Mouse (Mus musculus) neural tube, embryonic 13.5 days (tissue): Measurements from ENCODE around the gene Rhbdl3. TPM values are rescaled to one million over a fixed set of nuclear protein-coding genes. Genes with fewer than 3 reads are reported as not detected.

Experiments
- ATAC-seq: fragments of 200-750 bp; cut with Nextera tagmentation; 2 replicates; pipeline ENCODE4 v1.8.0; 2017; ENCODE audit warnings: low read depth, mild to moderate bottlenecking, moderate TSS enrichment, moderate library complexity
- H3K27ac ChIP-seq: fragments of 300-500 bp; sonication (generic); replicated peaks from 2 replicates; pipeline ENCODE4 v1.5.1; 2015; ENCODE audit warnings: moderate library complexity, mild to moderate bottlenecking, inconsistent platforms
- H3K27me3 ChIP-seq: fragments of 300-500 bp; sonication (generic); 2 replicates; pipeline ENCODE4 v1.6.1; 2015; ENCODE audit warnings: mild to moderate bottlenecking, inconsistent platforms
- H3K36me3 ChIP-seq: fragments of 300-500 bp; sonication (generic); 2 replicates; pipeline ENCODE4 v1.6.1; 2015; ENCODE audit warnings: mild to moderate bottlenecking, inconsistent platforms
- H3K4me1 ChIP-seq: fragments of 300-500 bp; sonication (generic); replicated peaks from 2 replicates; pipeline ENCODE4 v1.6.1; 2015; ENCODE audit warnings: inconsistent platforms
- H3K4me2 ChIP-seq: fragments of 300-500 bp; sonication (generic); 2 replicates; pipeline ENCODE4 v1.6.1; 2015; ENCODE audit warnings: inconsistent platforms, mild to moderate bottlenecking, moderate library complexity
- H3K4me3 ChIP-seq: fragments of 300-500 bp; sonication (generic); 2 replicates; pipeline ENCODE4 v1.5.1; 2015; ENCODE audit warnings: mild to moderate bottlenecking, inconsistent platforms
- H3K9ac ChIP-seq: fragments of 300-500 bp; sonication (generic); 2 replicates; pipeline ENCODE4 v1.6.1; 2015; ENCODE audit warnings: moderate library complexity, mild to moderate bottlenecking, inconsistent platforms
- H3K9me3 ChIP-seq: fragments of 300-500 bp; sonication (generic); 2 replicates; pipeline ENCODE4 v1.6.1; 2016; ENCODE audit warnings: inconsistent platforms
- WGBS: fragments of 180-500 bp; shearing (Covaris S2); methylation state at CpG from one replicate; pipeline ENCODE4 v1.1.7; 2015; 5-methylcytosine and 5-hydroxymethylcytosine counted together
- polyA plus RNA-seq: library from polyadenylated mRNA; unstranded; fragments of >200 nt; fragmentation: Nextera tagmentation; extraction: Ambion mirVana; gene quantifications from 2 replicates; pipeline ENCODE4 v1.2.1, GENCODE M21; 2015

Rhbdl3 gene
- 16.3 and 16.6 TPM in 2 replicates for polyA plus RNA-seq

DNA sequence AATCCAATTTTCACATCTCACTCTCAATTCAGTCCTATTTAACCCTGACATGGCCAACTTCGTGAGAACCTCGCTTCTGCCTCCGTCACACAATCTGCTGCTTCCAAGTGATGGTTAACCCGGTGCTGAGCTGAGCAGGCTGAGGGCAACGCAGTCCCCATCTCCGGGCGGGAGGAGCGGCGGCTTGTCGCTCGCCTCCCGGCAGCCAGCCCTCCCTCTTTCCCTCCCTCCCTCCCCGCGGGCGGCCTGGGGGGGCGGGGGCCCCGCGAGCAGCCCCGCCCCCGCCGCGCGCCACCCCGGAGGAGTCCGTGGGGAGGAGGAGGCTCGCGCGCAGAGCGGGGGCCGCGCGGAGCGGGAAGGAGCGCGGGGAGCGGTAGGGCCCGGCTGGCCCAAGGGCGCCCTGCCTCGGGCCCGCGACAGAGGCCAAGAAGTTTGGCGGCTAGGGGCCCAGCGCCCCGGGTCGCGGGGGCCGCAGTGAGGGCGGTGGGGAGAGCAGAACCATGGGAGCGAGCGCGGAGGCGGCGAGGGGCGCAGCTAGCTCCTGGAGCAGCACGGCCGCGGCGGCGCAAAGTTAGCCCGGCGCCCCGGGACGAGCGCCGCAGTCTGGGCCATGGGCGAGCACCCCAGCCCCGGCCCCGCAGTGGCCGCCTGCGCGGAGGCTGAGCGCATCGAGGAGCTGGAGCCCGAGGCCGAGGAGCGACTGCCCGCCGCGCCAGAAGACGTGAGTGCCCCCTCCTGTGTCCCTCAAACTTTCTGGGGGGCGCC is at the start of gene Rhbdl3:
Rhbdl3 (plus strand) TSS at position 362 of the 765 bp plus-strand sequence.
- peak; percentile 64 for ATAC-seq
- peak within 1 kb of the TSS; percentile 85 for H3K27ac ChIP-seq
- H3K9ac ChIP-seq, result peak within 1 kb of the TSS; percentile 85
- H3K9me3 ChIP-seq, result no peaks in the 10 kb centered on the region
- WGBS, result under 1% methylated on average over 78 of the region's 81 CpGs
- no peaks in the 10 kb centered on the region for H3K36me3 ChIP-seq
- H3K27me3 ChIP-seq, result peaks cover 7% of the 10 kb centered on the region; the same call in 1 of the 2 replicates
- peaks cover 43% of the 10 kb centered on the region for H3K4me1 ChIP-seq
- H3K4me2 ChIP-seq, result peak within 1 kb of the TSS; percentile 99
- peak within 1 kb of the TSS; percentile 84 for H3K4me3 ChIP-seq

DNA sequence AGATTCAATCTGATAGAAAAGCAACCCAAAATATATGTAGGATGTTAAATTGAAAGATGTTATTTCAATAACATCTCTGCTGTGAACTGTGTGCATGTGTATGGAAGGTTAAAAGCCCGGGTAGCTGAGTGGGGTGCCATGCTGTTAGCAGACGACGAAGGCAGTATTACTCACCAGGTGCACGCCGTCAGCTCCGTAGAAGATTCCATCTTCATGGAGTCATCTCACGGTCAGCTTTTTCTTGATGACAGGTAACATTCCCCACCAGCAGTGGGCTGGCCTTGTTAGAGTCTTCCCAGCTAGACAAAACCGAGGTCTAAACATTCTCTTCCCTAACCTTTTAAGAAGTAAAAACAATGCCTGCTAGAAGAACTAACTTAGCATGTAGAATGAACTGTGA is 36.6 kb upstream of the Rhbdl3 start:
- WGBS, result 92% methylated on average over 8 of the region's 8 CpGs
- Histone ChIP-seq H3K4me2 (no peak overlapping the region), H3K9ac (no peak overlapping the region), H3K4me3 (no peak overlapping the region), H3K36me3 (peaks cover 69% of the 10 kb centered on the region), H3K27ac (no peak overlapping the region), H3K27me3 (no peaks in the 10 kb centered on the region), H3K9me3 (no peaks in the 10 kb centered on the region), H3K4me1 (no peaks in the 10 kb centered on the region)
- no peak for ATAC-seq

DNA sequence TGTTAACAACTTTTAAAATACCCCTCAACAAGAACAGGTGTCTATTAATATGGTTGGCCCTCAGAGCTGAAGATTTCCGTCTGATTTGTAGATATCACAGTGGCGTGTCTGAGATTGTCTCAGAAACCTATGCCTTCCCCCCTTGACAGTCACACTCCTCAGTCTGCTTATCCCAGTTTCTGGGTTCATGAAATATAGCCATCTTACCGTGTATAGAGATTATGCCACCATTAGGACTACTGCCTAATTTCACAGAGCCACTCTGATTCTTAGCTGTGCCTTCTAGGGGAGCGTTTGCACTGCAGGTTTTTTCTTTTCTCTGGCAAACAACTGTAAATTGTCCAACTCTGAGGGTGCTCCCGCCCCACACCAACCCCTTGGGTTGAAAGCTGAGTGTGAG is 29.6 kb upstream of the Rhbdl3 start:
- ATAC-seq, result no peak
- H3K4me3 ChIP-seq, result no peak overlapping the region
- peaks cover 5% of the 10 kb centered on the region; the same call in 1 of the 2 replicates for H3K9me3 ChIP-seq
- no peak overlapping the region for H3K9ac ChIP-seq
- no peak overlapping the region for H3K4me2 ChIP-seq
- WGBS, result 81% methylated on average over 5 of the region's 5 CpGs
- no peak overlapping the region for H3K27ac ChIP-seq
- H3K27me3 ChIP-seq, result no peaks in the 10 kb centered on the region
- H3K36me3 ChIP-seq, result peaks cover 19% of the 10 kb centered on the region
- no peaks in the 10 kb centered on the region for H3K4me1 ChIP-seq

DNA sequence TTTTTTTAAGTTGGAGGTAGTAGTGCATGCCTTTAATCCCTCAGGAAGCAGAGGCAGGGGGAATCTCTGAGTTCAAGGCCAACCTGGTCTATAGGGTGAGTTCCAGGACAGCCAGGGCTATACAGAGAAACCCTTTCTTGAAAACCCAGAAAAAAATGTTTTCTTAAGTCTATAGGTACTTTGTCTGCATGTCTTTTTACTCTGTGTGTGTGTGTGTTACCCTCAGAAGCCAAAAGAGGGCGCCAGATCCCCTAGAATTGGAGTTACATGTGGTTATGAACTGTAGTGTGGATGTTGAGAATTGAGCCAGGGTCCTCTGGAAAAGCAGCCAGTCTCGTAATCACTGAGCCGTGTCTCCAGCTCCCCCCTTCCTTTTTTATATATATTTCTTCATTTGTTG is 25.7 kb upstream of the Rhbdl3 start:
- Histone ChIP-seq H3K36me3 (no peaks in the 10 kb centered on the region), H3K27me3 (no peaks in the 10 kb centered on the region), H3K4me3 (no peak overlapping the region), H3K9ac (no peak overlapping the region), H3K4me2 (no peak overlapping the region), H3K9me3 (peaks cover 5% of the 10 kb centered on the region; the same call in 1 of the 2 replicates), H3K27ac (no peak overlapping the region), H3K4me1 (no peaks in the 10 kb centered on the region)
- WGBS, result 65% methylated on average over 3 of the region's 3 CpGs
- no peak for ATAC-seq

DNA sequence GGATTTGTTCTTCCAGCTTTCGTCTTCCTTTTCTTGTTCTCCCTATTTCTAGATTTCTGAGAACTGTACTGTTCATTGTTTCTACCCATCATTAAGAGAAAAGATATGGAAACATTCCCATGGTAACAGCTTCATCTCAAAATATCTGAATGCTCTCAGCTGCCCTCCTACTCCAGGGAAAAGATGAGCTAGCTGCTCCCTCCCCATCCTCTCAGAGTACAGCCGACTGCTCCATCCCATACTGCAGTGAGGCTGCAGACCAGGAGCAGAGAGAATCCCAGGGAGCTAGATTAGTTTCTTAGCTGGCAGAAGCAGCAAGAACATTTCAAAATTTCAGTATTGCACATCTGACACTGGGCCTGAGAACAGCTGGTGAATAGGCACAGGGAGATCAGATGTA is 22.7 kb upstream of the Rhbdl3 start:
- peaks cover 5% of the 10 kb centered on the region; the same call in 1 of the 2 replicates for H3K9me3 ChIP-seq
- H3K27me3 ChIP-seq, result no peaks in the 10 kb centered on the region
- no peak overlapping the region for H3K9ac ChIP-seq
- ATAC-seq, result no peak
- no peak overlapping the region for H3K27ac ChIP-seq
- H3K36me3 ChIP-seq, result no peaks in the 10 kb centered on the region
- WGBS, result 78% methylated on average over 2 of the region's 2 CpGs
- no peaks in the 10 kb centered on the region for H3K4me1 ChIP-seq
- no peak overlapping the region for H3K4me2 ChIP-seq
- no peak overlapping the region for H3K4me3 ChIP-seq

DNA sequence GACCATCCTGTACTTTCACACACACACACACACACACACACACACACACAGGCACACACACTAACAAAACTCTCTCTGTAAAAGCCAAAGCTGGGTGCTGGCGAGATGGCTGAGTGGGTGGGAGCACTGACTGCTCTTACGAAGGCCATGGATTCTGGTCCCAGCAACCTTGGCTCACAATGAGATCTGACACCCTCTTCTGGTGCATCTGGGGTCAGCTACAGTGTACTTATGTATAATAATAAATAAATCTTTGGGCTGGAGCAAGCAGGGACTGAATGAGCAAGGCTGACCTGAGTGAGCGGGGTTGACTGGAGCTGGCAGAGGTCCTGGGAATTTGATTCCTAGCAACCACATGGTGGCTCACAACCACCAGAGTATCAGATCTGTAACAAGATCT is 16.9 kb upstream of the Rhbdl3 start:
- no peaks in the 10 kb centered on the region for H3K36me3 ChIP-seq
- no peak overlapping the region for H3K4me2 ChIP-seq
- no peak for ATAC-seq
- H3K9me3 ChIP-seq, result no peaks in the 10 kb centered on the region
- H3K4me3 ChIP-seq, result no peak overlapping the region
- H3K27ac ChIP-seq, result no peak overlapping the region
- WGBS, result 79% methylated on average over 3 of the region's 3 CpGs
- no peak overlapping the region for H3K9ac ChIP-seq
- no peaks in the 10 kb centered on the region for H3K27me3 ChIP-seq
- H3K4me1 ChIP-seq, result no peaks in the 10 kb centered on the region

DNA sequence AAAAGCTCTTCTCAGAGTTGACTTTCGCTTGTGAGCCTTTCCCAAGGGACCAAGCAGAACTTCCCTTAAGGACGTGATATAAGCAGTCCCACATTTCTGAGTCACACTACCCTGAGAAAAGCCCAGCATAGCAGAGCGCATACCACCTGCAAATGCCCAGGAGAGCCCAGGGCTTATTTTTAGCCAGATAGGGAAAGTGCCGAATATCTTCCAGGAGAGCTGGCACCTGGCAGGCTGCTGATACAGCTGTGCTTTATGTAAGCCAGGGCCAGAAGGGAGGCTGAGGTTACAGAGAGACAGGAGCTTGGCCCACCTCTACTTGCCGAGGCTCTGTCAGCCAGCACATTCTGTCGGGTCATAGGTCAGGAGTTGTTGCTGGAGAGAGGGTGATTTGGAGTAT is 16.1 kb upstream of the Rhbdl3 start:
- H3K9ac ChIP-seq, result no peak overlapping the region
- H3K4me1 ChIP-seq, result peaks cover 5% of the 10 kb centered on the region
- no peaks in the 10 kb centered on the region for H3K36me3 ChIP-seq
- H3K4me3 ChIP-seq, result no peak overlapping the region
- H3K27me3 ChIP-seq, result no peaks in the 10 kb centered on the region
- no peak overlapping the region for H3K4me2 ChIP-seq
- no peaks in the 10 kb centered on the region for H3K9me3 ChIP-seq
- no peak for ATAC-seq
- no peak overlapping the region for H3K27ac ChIP-seq
- WGBS, result 56% methylated on average over 6 of the region's 6 CpGs

DNA sequence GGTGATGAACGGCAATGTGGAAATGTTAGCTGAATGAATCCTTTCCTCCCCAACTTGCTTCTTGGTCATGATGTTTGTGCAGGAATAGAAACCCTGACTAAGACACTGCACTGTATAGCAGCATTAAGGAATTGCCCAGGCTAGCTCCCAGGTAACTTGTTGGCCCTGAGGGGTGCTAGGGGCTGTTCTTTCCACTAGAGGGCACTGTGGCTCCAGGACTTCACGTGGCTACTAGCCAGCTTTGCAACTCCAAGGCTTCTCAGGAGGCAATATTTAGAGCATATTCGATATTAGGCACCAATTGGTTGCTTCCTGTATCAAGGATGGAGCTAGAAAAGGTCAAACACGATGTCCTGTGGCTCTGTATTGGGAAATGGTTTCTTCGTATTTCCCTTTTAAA is 13.6 kb upstream of the Rhbdl3 start:
- H3K4me3 ChIP-seq, result no peak overlapping the region
- WGBS, result 22% methylated on average over 5 of the region's 5 CpGs
- no peak overlapping the region for H3K4me2 ChIP-seq
- H3K4me1 ChIP-seq, result peaks cover 21% of the 10 kb centered on the region
- H3K27ac ChIP-seq, result no peak overlapping the region
- no peak overlapping the region for H3K9ac ChIP-seq
- H3K27me3 ChIP-seq, result no peaks in the 10 kb centered on the region
- no peaks in the 10 kb centered on the region for H3K9me3 ChIP-seq
- ATAC-seq, result no peak
- no peaks in the 10 kb centered on the region for H3K36me3 ChIP-seq

DNA sequence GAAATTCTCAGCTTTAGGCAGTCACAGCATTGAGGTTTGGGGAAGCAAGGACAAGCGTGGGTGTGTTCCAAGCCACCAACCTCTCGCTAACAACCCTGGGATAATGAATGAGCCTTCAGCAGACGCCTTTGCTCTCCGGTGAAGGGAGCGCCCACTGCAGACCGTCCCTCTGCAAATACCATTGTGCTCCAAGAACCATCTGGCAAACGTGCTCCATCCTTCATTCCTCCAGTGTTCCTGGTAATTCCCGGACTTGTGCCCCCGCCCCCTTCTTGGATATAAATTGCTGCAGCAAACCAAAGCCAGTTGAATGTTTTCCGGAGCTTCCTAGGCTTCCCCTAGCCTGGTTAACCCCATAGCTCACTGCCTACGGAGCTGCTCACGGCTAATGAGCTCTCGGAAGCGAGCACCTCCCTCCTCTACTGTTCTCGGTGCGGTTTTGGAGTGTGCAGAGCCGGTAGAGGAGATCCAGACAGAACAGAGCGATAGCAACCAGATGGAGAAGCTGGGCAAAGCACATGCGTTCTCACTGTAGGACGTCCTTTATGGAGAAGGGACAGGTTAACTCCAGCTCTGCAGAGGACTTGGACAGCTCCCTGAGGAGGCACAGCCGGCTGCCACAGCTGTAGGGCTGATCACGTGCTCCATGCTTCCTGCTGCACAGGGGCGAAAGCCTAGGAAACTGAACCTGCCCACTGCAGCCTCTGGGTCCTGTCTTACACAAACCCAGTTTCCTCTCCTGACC is 10.8 kb upstream of the Rhbdl3 start:
- Histone ChIP-seq H3K27me3 (no peaks in the 10 kb centered on the region), H3K27ac (peak overlapping the region; percentile 91), H3K4me2 (peak overlapping the region; percentile 65), H3K36me3 (no peaks in the 10 kb centered on the region), H3K4me3 (peak overlapping the region; percentile 39), H3K9ac (peak overlapping the region; percentile 68), H3K9me3 (no peaks in the 10 kb centered on the region), H3K4me1 (peaks cover 41% of the 10 kb centered on the region)
- peak; percentile 83 for ATAC-seq
- WGBS, result 1% methylated on average over 23 of the region's 23 CpGs

DNA sequence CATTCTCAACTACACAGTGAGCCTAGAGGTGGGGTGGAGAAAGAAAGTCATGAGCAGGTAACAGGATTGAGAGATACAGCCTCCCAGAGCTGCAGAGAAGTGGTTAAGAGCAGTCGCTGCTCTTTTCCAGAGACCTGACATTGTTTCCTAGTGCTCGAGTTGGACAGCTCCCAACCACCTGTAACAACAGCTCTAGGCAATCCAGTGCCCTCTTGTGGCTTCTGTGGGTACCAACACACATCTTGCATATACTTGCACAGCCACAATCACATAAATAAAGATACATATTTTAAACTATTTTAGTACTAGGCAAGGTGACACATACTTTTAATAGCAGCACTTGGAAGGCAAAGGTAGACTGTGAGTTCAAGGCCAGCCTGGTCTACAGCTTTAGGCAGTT is 9.7 kb upstream of the Rhbdl3 start:
- no peaks in the 10 kb centered on the region for H3K27me3 ChIP-seq
- H3K9me3 ChIP-seq, result no peaks in the 10 kb centered on the region
- peak overlapping the region; percentile 91; the same call in 1 of the 2 replicates for H3K27ac ChIP-seq
- H3K4me3 ChIP-seq, result no peak overlapping the region
- H3K4me2 ChIP-seq, result no peak overlapping the region
- 90% methylated on average over 2 of the region's 2 CpGs for WGBS
- H3K4me1 ChIP-seq, result peaks cover 50% of the 10 kb centered on the region
- ATAC-seq, result no peak
- no peaks in the 10 kb centered on the region for H3K36me3 ChIP-seq
- no peak overlapping the region for H3K9ac ChIP-seq

DNA sequence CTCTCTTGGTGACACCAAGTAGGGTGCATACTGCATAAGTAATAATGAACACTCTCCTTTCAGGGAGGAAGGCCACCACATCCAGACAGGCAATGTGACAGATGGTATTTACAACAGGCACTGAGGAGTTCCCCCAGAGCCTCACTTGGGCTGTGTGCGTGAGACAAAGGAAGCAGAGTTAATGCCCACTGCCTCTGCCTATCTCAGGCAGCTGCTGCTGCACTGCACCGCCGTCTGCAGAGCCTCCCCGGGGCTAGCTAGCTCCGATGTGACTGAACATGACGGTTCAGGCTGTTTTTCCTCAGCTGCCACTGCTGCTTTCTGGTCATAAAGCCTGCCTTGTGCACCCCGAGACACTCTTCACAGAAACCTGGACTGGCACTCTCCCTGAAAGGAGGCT is 8.2 kb upstream of the Rhbdl3 start:
- Histone ChIP-seq H3K4me3 (no peak overlapping the region), H3K9ac (0 out of 2 replicates have a peak overlapping the region, but pooled peaks have one; percentile 31), H3K4me1 (peaks cover 50% of the 10 kb centered on the region), H3K27ac (peak overlapping the region; percentile 95), H3K4me2 (0 out of 2 replicates have a peak overlapping the region, but pooled peaks have one; percentile 7), H3K36me3 (no peaks in the 10 kb centered on the region), H3K9me3 (no peaks in the 10 kb centered on the region), H3K27me3 (peaks cover 6% of the 10 kb centered on the region; the same call in 1 of the 2 replicates)
- 7% methylated on average over 7 of the region's 7 CpGs for WGBS
- peak; percentile 79 for ATAC-seq

DNA sequence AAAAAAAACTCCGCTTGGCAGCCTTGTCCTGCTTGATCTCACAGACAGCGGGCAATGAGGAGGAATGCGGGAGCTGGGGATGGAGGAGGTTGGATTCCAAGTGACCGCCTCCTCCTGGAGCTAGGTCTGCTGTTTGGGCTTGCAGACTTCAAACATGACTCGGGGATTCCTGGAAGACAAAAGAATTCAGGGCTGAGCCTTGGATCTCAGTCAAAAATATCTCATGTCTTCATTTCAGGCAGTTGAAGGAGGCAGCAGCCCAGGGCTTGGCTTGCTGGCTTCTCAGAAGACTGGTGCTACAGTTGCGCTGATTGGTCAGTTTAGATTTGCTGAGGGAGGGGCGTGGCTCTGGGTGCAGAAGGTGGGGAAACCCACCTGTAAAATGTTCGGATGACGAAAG is 5.6 kb upstream of the Rhbdl3 start:
- Histone ChIP-seq H3K4me2 (no peak overlapping the region), H3K4me1 (peaks cover 55% of the 10 kb centered on the region), H3K9ac (no peak overlapping the region), H3K9me3 (no peaks in the 10 kb centered on the region), H3K27me3 (peaks cover 7% of the 10 kb centered on the region; the same call in 1 of the 2 replicates), H3K4me3 (no peak overlapping the region), H3K27ac (0 out of 2 replicates have a peak overlapping the region, but pooled peaks have one; percentile 95), H3K36me3 (no peaks in the 10 kb centered on the region)
- WGBS, result 26% methylated on average over 9 of the region's 9 CpGs
- ATAC-seq, result no peak
